Mouse (Mus musculus) limb, embryonic 11.5 days (tissue): ENCODE measurements around the gene Rbfox2. TPM values are rescaled to one million over a fixed set of nuclear protein-coding genes. Genes with fewer than 3 reads are reported as not detected.

Source experiments
- ATAC-seq: fragments of 200-750 bp; cut with Nextera tagmentation; 2 replicates; pipeline ENCODE4 v1.8.0; 2017; ENCODE audit warnings: low read depth; ENCODE audit not compliant: insufficient number of reproducible peaks, low FRiP score, low TSS enrichment
- DNase-seq: peaks from one replicate; pipeline ENCODE4 v3.0.0-alpha.2; 2015; ENCODE audit warnings: low spot score
- H3K27ac ChIP-seq: fragments of 300-500 bp; sonication (generic); replicated peaks from 2 replicates; pipeline ENCODE4 v1.5.1; 2014; ENCODE audit warnings: low read depth, mild to moderate bottlenecking, low read length
- H3K27me3 ChIP-seq: fragments of 300-500 bp; sonication (generic); 2 replicates; pipeline ENCODE4 v1.6.1; 2014; ENCODE audit warnings: mild to moderate bottlenecking, low read length, mixed read lengths; ENCODE audit not compliant: control insufficient read depth, insufficient read depth
- H3K36me3 ChIP-seq: fragments of 300-500 bp; sonication (generic); 2 replicates; pipeline ENCODE4 v1.6.1; 2014; ENCODE audit warnings: mild to moderate bottlenecking, low read length, moderate library complexity, mixed read lengths; ENCODE audit not compliant: control insufficient read depth, insufficient read depth
- H3K4me1 ChIP-seq: fragments of 300-500 bp; sonication (generic); 2 replicates; pipeline ENCODE4 v1.6.1; 2014; ENCODE audit warnings: low read length, mixed read lengths; ENCODE audit not compliant: control insufficient read depth, insufficient read depth
- H3K4me2 ChIP-seq: fragments of 300-500 bp; sonication (generic); 2 replicates; pipeline ENCODE4 v1.6.1; 2014; ENCODE audit warnings: low read depth, mild to moderate bottlenecking, moderate library complexity; ENCODE audit not compliant: severe bottlenecking
- H3K4me3 ChIP-seq: fragments of 300-500 bp; sonication (generic); 2 replicates; pipeline ENCODE4 v1.5.1; 2014; ENCODE audit warnings: low read depth, low read length
- H3K9ac ChIP-seq: fragments of 300-500 bp; sonication (generic); 2 replicates; pipeline ENCODE4 v1.6.1; 2014; ENCODE audit warnings: mild to moderate bottlenecking, low read length
- H3K9me3 ChIP-seq: fragments of 300-500 bp; sonication (generic); 2 replicates; pipeline ENCODE4 v1.6.1; 2016; ENCODE audit warnings: low read length; ENCODE audit not compliant: control insufficient read depth
- WGBS: fragments of 180-500 bp; shearing (Covaris S2); extraction: QIAGEN DNeasy Blood & Tissue Kit; methylation state at CpG from one replicate; pipeline ENCODE4 v1.1.7; 2014; 5-methylcytosine and 5-hydroxymethylcytosine counted together
- polyA plus RNA-seq: library from polyadenylated mRNA; unstranded; fragments of >200 nt; fragmentation: Nextera tagmentation; extraction: Ambion mirVana; gene quantifications from 2 replicates; pipeline ENCODE4 v1.2.1, GENCODE M21; 2014

The Rbfox2 gene
- polyA plus RNA-seq: 71.5 and 74.2 TPM in 2 replicates

- Histone ChIP-seq H3K36me3 (no peaks in the 10 kb centered on the region), H3K4me3 (peak within 1 kb of the TSS; percentile 93), H3K27ac (peak within 1 kb of the TSS; percentile 95), H3K27me3 (no peaks in the 10 kb centered on the region), H3K9ac (peak within 1 kb of the TSS; percentile 98), H3K4me1 (peaks cover 25% of the 10 kb centered on the region), H3K9me3 (no peaks in the 10 kb centered on the region), H3K4me2 (peak within 1 kb of the TSS; percentile 52)
- ATAC-seq (peak; percentile 96), DNase-seq (peak; percentile 96)
- WGBS: under 1% methylated on average over 86 of the region's 90 CpGs
These were observed at the start of gene Rbfox2 for GRCm38 (mm10) chr15:77306547-77307261. Gene Rbfox2, minus strand, starts transcription at chr15:77307004.

GRCm38 (mm10) chr15:77356248-77356810, 49.5 kb upstream of the Rbfox2 start:
- no peak overlapping the region for H3K9ac ChIP-seq
- H3K4me2 ChIP-seq: peak overlapping the region; percentile 8; the same call in 1 of the 2 replicates
- no peak for ATAC-seq
- 13% methylated on average over 11 of the region's 11 CpGs for WGBS
- no peaks in the 10 kb centered on the region for H3K36me3 ChIP-seq
- H3K9me3 ChIP-seq: no peaks in the 10 kb centered on the region
- no peak overlapping the region for H3K4me3 ChIP-seq
- peaks cover 14% of the 10 kb centered on the region for H3K4me1 ChIP-seq
- H3K27me3 ChIP-seq: no peaks in the 10 kb centered on the region
- DNase-seq: no peak
- no peak overlapping the region for H3K27ac ChIP-seq

- DNase-seq: no peak
- no peak for ATAC-seq
- H3K27me3 ChIP-seq: no peaks in the 10 kb centered on the region
- no peak overlapping the region for H3K4me2 ChIP-seq
- no peak overlapping the region for H3K27ac ChIP-seq
- no peaks in the 10 kb centered on the region for H3K9me3 ChIP-seq
- H3K9ac ChIP-seq: no peak overlapping the region
- peaks cover 14% of the 10 kb centered on the region for H3K4me1 ChIP-seq
- H3K4me3 ChIP-seq: no peak overlapping the region
- H3K36me3 ChIP-seq: no peaks in the 10 kb centered on the region
- 79% methylated on average over 6 of the region's 6 CpGs for WGBS
These were observed 48.2 kb upstream of the Rbfox2 start for GRCm38 (mm10) chr15:77354848-77355551.

- H3K27ac ChIP-seq: no peak overlapping the region
- H3K36me3 ChIP-seq: no peaks in the 10 kb centered on the region
- DNase-seq (no peak), ATAC-seq (no peak)
- no peak overlapping the region for H3K4me3 ChIP-seq
- 67% methylated on average over 4 of the region's 4 CpGs for WGBS
- no peak overlapping the region for H3K9ac ChIP-seq
- no peak overlapping the region for H3K4me2 ChIP-seq
- H3K9me3 ChIP-seq: no peaks in the 10 kb centered on the region
- H3K27me3 ChIP-seq: no peaks in the 10 kb centered on the region
- H3K4me1 ChIP-seq: peaks cover 14% of the 10 kb centered on the region
These were observed 47.7 kb upstream of the Rbfox2 start for GRCm38 (mm10) chr15:77354496-77354847.

- WGBS: 21% methylated on average over 4 of the region's 4 CpGs
- no peaks in the 10 kb centered on the region for H3K27me3 ChIP-seq
- no peak overlapping the region for H3K9ac ChIP-seq
- no peaks in the 10 kb centered on the region for H3K36me3 ChIP-seq
- no peak for DNase-seq
- no peak overlapping the region for H3K4me3 ChIP-seq
- no peak for ATAC-seq
- no peak overlapping the region for H3K27ac ChIP-seq
- H3K9me3 ChIP-seq: no peaks in the 10 kb centered on the region
- H3K4me1 ChIP-seq: peaks cover 14% of the 10 kb centered on the region
- H3K4me2 ChIP-seq: no peak overlapping the region
These were observed 47.0 kb upstream of the Rbfox2 start for GRCm38 (mm10) chr15:77353764-77354163.

GRCm38 (mm10) chr15:77352863-77353262, 46.1 kb upstream of the Rbfox2 start:
- ATAC-seq: no peak
- DNase-seq: no peak

GRCm38 (mm10) chr15:77350117-77350516, 43.3 kb upstream of the Rbfox2 start:
- Histone ChIP-seq H3K4me1 (0 out of 2 replicates have a peak, but pooled peaks cover 4% of the 10 kb centered on the region), H3K9ac (no peak overlapping the region), H3K4me3 (no peak overlapping the region), H3K36me3 (no peaks in the 10 kb centered on the region), H3K4me2 (no peak overlapping the region), H3K27ac (no peak overlapping the region), H3K9me3 (no peaks in the 10 kb centered on the region), H3K27me3 (no peaks in the 10 kb centered on the region)
- ATAC-seq (no peak), DNase-seq (no peak)
- WGBS: 90% methylated on average over 7 of the region's 7 CpGs

More at GRCm38 (mm10) chr15:77352863-77353262, 46.1 kb upstream of the Rbfox2 start:
- no peaks in the 10 kb centered on the region for H3K9me3 ChIP-seq
- no peak overlapping the region for H3K9ac ChIP-seq
- H3K4me2 ChIP-seq: no peak overlapping the region
- H3K4me1 ChIP-seq: peaks cover 14% of the 10 kb centered on the region
- H3K36me3 ChIP-seq: no peaks in the 10 kb centered on the region
- H3K27ac ChIP-seq: no peak overlapping the region
- H3K27me3 ChIP-seq: no peaks in the 10 kb centered on the region
- 56% methylated on average over 7 of the region's 7 CpGs for WGBS
- no peak overlapping the region for H3K4me3 ChIP-seq

GRCm38 (mm10) chr15:77348146-77348545, 41.3 kb upstream of the Rbfox2 start:
- Histone ChIP-seq H3K4me3 (no peak overlapping the region), H3K4me2 (no peak overlapping the region), H3K36me3 (no peaks in the 10 kb centered on the region), H3K27ac (no peak overlapping the region), H3K9ac (no peak overlapping the region), H3K27me3 (no peaks in the 10 kb centered on the region), H3K9me3 (no peaks in the 10 kb centered on the region), H3K4me1 (peaks cover 7% of the 10 kb centered on the region)
- 77% methylated on average over 7 of the region's 7 CpGs for WGBS
- ATAC-seq (no peak), DNase-seq (no peak)
